Mouse (Mus musculus) MN1 (cell line): ENCODE measurements at regions not wholly inside any gene's neighbourhood (a gene's known extent, or its start where the extent isn't known, plus 50 kb on each side); places are given as distances from the start of the nearest gene placed in this dataset.

Experiments
- DNase-seq: peaks from one replicate; pipeline ENCODE4 v3.0.0-alpha.2; 2016; ENCODE audit warnings: low spot score

GRCm38 (mm10) chr13:107492448-107492847 is 470.5 kb upstream of the Kif2a start:
- DNase-seq, result no peak

- DNase-seq, result no peak
These were observed 469.5 kb upstream of the Kif2a start for GRCm38 (mm10) chr13:107491423-107491822.

- DNase-seq, result peak; percentile 65
These were observed 463.6 kb upstream of the Kif2a start for GRCm38 (mm10) chr13:107485400-107486017.

- peak; percentile 40 for DNase-seq
These were observed 462.7 kb upstream of the Kif2a start for GRCm38 (mm10) chr13:107484630-107484998.

DNA sequence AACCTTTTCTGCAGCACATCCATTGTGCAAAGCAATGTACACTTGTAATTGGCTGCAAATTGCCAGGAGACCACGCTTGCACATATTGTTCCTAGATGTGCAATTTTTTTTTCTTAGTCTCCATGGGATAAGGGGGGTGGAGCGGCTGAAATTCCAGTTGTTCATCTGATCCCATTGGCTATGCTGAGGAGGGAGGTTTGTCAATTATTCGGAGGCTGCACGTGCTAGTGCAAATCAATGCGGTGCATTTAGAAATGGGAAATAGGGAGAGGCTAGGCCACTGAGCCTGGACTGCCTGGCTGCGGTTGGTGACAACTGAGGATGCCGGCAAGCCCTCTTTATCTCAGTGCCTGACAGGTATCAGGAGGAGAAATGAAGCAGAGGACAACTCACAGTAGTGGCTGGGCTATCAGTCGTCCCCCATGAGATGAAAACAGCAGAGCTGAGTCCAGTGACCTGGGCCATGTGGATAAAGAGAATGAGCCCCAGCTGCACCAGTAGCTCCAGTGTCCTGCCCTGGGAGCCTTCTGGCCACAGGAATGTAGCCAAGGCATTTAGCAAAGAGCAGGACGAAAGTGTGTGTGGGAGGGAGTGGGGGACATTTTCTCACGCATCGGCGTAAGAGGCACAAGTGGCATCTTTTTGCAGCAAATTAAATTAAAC is 462.2 kb upstream of the Kif2a start:
- DNase-seq, result no peak

- DNase-seq, result no peak
These were observed 453.2 kb upstream of the Kif2a start for GRCm38 (mm10) chr13:107475166-107475565.

DNA sequence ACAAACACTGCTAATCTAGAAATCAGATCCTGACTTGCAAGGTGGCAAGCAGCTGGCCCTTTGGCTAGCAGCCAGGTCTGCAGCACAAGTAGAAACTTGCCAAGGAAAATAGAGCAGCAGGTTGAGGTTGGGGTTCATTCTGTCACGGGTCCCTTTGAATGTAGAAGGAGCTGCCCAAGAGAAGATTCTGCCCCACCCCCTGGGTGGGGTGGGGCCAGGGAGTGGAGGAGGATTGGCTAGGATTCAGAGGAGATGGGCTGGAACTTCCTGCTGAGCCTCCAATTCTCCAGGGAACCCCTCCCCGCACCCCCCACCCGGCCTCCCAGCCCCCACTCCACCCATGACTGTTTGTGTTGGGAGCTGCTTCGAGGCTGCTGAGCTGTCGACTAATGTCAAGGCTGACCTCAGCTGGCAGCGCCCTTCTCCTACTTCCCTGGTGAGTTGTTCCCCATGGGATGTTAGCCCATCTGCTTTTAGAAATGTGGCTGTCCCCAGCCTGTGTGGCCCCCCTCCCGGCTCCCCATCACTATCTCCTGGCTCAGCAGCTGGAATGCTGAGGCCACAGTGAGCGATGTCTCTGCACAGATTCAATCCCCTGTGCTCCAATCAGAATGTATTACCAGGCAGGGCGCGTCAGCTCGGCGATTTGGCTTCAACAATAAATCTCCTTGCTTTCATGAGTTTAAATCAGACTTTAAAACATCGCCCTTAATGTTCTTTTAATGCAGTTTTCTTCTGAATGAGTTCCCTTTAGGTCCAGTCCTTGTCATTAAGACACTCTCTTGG is 447.8 kb upstream of the Kif2a start:
- peak; percentile 23 for DNase-seq

GRCm38 (mm10) chr13:107462791-107463190 is 440.9 kb upstream of the Kif2a start:
- no peak for DNase-seq

DNA sequence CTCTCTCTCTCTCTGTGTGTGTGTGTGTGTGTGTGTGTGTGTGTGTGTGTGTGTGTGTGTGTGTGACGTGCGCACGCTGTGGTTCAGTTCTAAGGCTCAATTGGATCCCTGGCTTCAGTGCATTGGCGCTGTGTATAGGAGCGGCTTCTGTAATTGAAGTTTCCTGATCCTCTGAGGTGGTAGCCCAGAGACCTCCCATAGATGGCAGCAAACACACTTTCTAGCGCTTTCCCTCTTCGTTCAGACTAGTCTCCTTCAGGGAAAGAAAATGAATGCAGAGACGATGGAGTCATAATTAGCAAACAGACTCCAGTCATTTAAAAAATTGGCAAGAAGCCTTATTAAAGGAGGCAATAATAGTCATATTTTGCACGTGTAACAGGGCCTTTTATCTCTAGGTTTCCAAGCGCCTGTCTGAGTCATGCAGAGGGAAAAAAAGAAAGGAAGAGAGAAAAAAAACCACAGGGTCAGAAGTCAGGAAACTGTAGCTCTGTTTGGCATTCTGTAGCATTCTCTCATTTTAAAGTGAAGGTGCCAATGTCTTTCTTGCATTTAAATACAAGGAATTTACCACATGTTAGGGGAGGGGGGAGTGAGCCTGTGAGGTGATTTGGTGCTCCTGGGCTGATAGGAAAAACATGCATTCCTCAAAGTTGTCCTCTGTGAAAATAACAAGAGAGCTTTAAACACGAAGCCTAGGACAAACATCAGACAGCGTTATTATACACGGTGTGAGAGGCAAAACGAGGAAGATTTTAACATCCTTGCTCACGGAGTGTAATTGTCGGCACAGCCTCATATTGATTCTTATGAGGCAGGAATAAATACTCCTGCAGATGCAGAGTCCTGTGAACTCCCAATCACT is 439.4 kb upstream of the Kif2a start:
- peak; percentile 58 for DNase-seq

DNA sequence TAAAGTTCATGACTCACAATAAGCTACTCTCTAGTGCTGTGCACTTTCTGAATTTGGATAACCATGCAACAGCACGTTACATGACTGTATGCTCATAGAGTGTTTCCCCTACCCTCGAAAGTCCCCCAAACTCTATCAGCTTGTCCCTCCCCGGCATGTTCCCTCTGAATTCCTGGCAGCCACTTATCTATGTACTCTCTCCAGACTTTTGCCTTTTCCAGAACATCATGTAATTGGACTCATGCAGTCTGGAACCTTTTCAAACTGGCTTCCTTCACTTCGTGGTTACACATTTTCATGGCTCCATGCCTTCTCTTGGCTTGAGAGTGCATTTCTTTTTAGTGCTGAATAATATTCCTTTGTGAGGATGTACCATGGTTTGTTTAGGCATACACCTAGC is 436.8 kb upstream of the Kif2a start:
- no peak for DNase-seq

- DNase-seq, result no peak
These were observed 435.3 kb upstream of the Kif2a start for GRCm38 (mm10) chr13:107457270-107457669.

GRCm38 (mm10) chr13:107456394-107456793 is 434.5 kb upstream of the Kif2a start:
- no peak for DNase-seq

GRCm38 (mm10) chr13:107449598-107450179 is 427.8 kb upstream of the Kif2a start:
- no peak for DNase-seq

GRCm38 (mm10) chr13:107447813-107448212 is 425.9 kb upstream of the Kif2a start:
- no peak for DNase-seq

GRCm38 (mm10) chr13:107419363-107420155 is 397.6 kb upstream of the Kif2a start:
- no peak for DNase-seq

DNA sequence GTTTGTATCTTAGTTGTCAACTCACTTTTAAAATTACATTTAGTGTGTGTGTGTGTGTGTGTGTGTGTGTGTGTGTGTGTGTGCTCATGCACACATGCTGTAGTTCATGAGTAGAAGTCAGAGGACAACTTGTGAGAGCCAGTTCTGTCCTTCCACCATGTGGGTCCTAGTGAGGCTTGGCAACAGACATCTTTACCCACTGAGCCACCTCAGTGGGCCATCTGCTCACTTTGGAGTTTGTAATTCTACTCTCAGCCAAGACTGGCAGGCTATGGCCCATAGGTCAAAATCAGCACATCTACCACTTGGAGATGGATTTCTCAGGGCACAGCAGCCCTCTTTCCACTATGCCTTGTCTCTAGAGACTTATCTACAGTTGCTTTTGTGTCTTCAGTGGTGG is 388.3 kb upstream of the Kif2a start:
- DNase-seq, result no peak

DNA sequence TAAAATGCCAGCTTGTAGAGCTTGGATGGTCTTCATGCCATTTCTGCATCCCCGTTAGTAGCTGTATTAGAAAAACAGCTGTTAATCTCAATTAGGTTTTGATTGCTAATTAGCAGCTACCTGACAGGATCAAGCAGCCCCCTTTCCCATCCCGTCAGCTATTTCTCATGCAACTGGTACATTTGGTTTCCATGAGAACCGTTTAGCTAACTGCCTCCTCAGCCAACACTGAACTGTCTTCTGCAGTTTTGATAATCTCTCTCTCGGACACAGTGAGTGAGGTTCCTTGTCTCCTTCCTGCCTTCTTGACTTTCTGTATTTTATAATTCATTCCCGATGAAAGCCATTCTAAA is 385.7 kb upstream of the Kif2a start:
- no peak for DNase-seq

- peak; percentile 28 for DNase-seq
These were observed 385.2 kb upstream of the Kif2a start for GRCm38 (mm10) chr13:107406977-107407673.

DNA sequence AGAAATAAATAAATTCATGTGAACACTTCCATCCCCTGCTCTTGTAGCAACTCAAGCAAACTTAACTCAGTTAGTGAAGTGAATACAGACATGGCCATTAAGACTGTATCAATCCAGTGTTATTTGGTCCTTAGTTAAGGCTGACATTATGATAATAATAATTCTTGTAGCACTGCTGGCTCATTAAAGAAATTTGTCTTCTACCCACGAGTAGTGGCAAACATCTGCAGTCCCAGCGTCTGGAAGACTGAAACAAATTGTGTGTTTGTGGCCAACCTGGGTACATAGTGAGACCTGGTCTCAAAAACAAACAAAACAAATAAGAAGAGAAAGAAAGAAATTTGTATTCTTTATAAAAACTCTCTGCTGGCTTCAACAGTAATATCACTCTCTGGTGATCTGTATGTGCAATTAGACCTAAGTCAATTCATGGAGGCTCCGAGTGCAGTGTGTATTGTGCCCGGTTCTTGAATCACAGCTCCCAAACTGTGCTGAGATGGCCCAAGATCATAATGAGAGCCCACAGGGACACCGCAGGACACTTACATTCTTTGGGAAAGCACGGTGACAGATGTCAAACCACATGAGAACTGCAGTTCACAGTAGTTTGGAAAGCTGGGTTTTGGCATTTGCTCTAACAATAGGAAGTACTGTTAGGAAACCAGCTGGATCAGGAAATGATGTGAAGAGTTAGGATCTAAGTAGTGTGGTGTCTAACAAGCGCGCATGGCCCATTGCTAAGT is 376.9 kb upstream of the Kif2a start:
- no peak for DNase-seq

- DNase-seq, result no peak
These were observed 374.1 kb upstream of the Kif2a start for GRCm38 (mm10) chr13:107396036-107396435.
